Mouse (Mus musculus) ES-Bruce4 (cell line): Measurements from ENCODE around the gene Heatr5a.

ENCODE experiments used
- CTCF ChIP-seq: IDR thresholded peaks from one replicate; pipeline ENCODE4 v1.8.1; 2011; ENCODE audit warnings: low read depth, low read length
- EP300 ChIP-seq: IDR thresholded peaks from 2 replicates; pipeline ENCODE4 v1.6.1; 2011; ENCODE audit warnings: low read depth, low read length; ENCODE audit not compliant: insufficient read depth
- POLR2A ChIP-seq: IDR thresholded peaks from one replicate; pipeline ENCODE4 v1.8.1; 2011; ENCODE audit warnings: low read length; ENCODE audit not compliant: insufficient read depth

GRCm38 (mm10) chr12:52014494-52015029 is 43.4 kb upstream of the Heatr5a start:
- TF ChIP-seq CTCF (no peak), EP300 (no peak), POLR2A (no peak)
